Mouse (Mus musculus) splenic B cell, adult 2 months (primary cell): Measurements from ENCODE around the gene Ly6g6e.
"Not testable (repeated sequence)": the region's sequence is repeated elsewhere in the genome, so short reads cannot be mapped to it uniquely, and the experiment has no call there.

Source experiments
- DNase-seq: peaks from one replicate; pipeline ENCODE4 v3.0.0-alpha.2; 2011; ENCODE audit warnings: low read depth, low spot score
- H3K27me3 ChIP-seq: 2 replicates; pipeline ENCODE4 v1.6.1; 2012; ENCODE audit warnings: mild to moderate bottlenecking, low read length, moderate library complexity, mixed read lengths; ENCODE audit not compliant: control insufficient read depth, poor library complexity, insufficient read depth, severe bottlenecking
- H3K36me3 ChIP-seq: 2 replicates; pipeline ENCODE4 v1.6.1; 2012; ENCODE audit warnings: mild to moderate bottlenecking, low read length, moderate library complexity, mixed read lengths; ENCODE audit not compliant: control insufficient read depth, poor library complexity, insufficient read depth, severe bottlenecking

The Ly6g6e gene

DNA sequence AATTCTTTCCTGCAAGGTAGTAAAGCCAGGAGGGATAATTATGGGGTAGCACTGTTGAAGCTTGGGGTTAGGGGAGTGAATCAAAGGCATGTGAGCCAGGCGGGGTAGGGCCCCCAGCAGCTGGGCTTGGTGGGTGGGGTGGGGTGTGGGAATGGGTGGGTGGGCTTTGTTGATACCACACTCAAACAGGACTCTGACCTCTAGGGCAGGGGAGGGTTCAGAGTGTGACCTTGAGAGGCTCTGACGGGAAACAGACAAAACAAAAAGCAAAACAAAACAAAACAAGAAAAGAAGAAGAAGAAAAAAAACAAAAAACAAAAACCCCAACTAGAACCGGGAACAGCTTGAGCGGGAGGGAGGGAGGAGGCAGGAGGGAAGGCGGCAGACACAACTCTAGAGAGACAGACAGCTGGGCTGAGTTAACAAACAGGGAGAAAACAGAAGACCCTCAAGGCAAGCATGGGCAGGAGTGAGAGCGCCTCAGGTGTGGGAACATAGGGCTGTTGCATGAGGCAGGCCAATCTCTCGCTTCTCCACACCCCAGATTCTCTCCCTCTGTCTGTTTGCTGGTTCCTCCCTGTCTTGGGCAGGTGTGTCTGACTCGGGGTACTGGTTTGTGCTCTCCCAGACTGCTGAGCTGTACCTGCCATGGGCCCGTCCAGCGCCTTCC lies at the start of gene Ly6g6e:
Gene Ly6g6e (plus strand): TSS at position 396 of the 670 bp plus-strand sequence.
- Histone ChIP-seq H3K36me3 (no peaks in the 10 kb centered on the region), H3K27me3 (no peaks in the 10 kb centered on the region; the same call in 1 of the 2 replicates)
- no peak for DNase-seq

GRCm38 (mm10) chr17:35027277-35028068 lies 49.2 kb upstream of the Ly6g6e start, which contains the start of gene Sapcd1:
Gene Sapcd1 (minus strand): TSS chr17:35028016.
- H3K27me3 ChIP-seq: no peaks in the 10 kb centered on the region
- DNase-seq: peak; percentile 61
- H3K36me3 ChIP-seq: no peaks in the 10 kb centered on the region

DNA sequence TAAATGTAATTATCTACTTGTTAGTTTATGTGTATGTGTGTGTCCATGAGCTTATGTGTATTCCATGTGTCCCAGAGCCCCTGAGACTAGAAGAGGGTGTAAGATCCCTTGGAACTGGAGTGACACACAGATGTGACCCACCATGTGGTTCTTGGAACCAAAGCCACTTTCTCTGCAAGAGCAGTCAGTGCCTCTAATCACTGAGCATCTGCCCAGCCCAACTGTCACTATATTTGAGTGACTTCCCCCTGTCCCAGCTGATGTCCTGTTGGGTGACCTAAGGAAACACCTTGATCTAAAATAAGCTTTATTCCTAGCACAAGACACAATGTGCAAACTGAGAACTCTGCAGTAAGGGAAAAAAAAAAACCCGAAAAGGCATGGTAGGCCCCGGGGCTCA lies 48.4 kb upstream of the Ly6g6e start:
- no peaks in the 10 kb centered on the region for H3K36me3 ChIP-seq
- no peak for DNase-seq
- H3K27me3 ChIP-seq: no peaks in the 10 kb centered on the region

- peak; percentile 63 for DNase-seq
- Histone ChIP-seq H3K36me3 (no peaks in the 10 kb centered on the region), H3K27me3 (no peaks in the 10 kb centered on the region)
Measured at GRCm38 (mm10) chr17:35029691-35030532, 46.8 kb upstream of the Ly6g6e start.

GRCm38 (mm10) chr17:35031272-35031671 lies 45.4 kb upstream of the Ly6g6e start:
- Histone ChIP-seq H3K36me3 (no peaks in the 10 kb centered on the region), H3K27me3 (no peaks in the 10 kb centered on the region)
- DNase-seq: no peak

DNA sequence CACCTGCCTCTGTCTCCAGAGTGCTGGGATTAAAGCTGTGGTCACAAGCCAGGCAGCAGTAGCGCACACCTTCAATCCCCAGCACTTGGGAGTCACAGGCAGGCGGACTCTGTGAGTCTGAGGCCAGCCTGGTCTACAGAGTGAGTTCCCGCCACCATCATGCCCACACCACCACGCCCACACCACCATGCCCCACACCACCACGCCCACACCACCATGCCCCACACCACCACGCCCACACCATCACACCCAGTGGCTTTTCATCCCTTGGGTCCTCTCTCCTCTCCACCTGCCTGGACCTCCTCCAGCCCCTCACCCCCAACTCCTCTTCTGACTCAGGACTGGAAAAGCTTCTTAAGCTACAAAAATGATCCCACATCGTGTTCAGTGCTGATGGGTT lies 44.8 kb upstream of the Ly6g6e start:
- DNase-seq: no peak
- Histone ChIP-seq H3K36me3 (no peaks in the 10 kb centered on the region), H3K27me3 (no peaks in the 10 kb centered on the region)

DNA sequence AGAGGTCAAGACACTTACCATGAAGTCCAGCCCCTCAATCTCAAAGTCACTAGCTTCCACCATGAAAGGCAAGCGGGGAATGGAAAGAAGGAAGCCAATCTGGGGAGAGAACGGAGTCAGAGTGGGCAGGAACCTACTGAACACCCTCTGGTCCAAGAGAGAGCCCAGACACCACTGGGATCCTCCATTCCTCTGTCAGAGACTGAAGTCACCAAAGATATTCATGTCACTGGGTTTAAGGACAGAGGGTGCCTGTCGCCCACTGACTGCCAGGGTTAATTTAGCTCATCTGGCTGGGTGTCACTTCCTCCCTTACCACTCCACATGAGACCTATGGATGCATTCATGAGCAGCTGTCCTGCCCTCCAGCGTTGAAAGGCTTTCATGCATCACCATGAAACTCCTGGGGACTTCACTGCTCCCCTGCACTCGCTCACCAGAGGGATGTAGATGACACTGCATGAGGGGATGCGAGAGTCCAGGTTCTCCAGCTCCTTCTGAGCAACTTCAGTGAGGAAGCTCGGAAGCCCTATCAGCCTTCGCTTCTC lies 44.3 kb upstream of the Ly6g6e start:
- DNase-seq: peak; percentile 53
- Histone ChIP-seq H3K27me3 (no peaks in the 10 kb centered on the region), H3K36me3 (no peaks in the 10 kb centered on the region)

- not testable (repeated sequence) for DNase-seq, H3K27me3 ChIP-seq, H3K36me3 ChIP-seq
Measured at GRCm38 (mm10) chr17:35033703-35034102, 43.0 kb upstream of the Ly6g6e start.

GRCm38 (mm10) chr17:35034896-35035295 lies 41.8 kb upstream of the Ly6g6e start:
- DNase-seq: no peak
- H3K36me3 ChIP-seq: no peaks in the 10 kb centered on the region

GRCm38 (mm10) chr17:35039121-35039873 lies 37.4 kb upstream of the Ly6g6e start:
- no peak for DNase-seq
- Histone ChIP-seq H3K36me3 (no peaks in the 10 kb centered on the region), H3K27me3 (no peaks in the 10 kb centered on the region)

More at GRCm38 (mm10) chr17:35034896-35035295, 41.8 kb upstream of the Ly6g6e start:
- no peaks in the 10 kb centered on the region for H3K27me3 ChIP-seq

DNA sequence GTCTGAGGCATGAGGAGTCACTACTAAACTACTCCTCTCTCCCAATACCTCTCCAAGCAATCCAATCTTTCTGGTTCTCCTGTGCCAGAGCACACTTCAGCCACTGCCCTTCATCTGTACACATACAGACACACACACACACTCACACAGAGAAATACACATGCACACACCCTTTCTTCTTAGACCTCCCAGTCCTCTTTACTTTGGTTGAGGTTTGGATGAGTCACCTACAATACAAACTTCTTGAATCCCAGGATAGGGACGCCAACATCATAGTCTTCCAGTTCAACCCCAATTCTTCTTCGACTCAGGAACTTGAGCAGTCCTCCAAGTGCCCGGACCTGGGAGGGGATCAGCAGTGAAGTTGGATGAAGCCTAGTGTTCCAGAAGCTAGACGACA lies 32.9 kb upstream of the Ly6g6e start:
- no peaks in the 10 kb centered on the region for H3K27me3 ChIP-seq
- no peaks in the 10 kb centered on the region for H3K36me3 ChIP-seq
- DNase-seq: no peak

DNA sequence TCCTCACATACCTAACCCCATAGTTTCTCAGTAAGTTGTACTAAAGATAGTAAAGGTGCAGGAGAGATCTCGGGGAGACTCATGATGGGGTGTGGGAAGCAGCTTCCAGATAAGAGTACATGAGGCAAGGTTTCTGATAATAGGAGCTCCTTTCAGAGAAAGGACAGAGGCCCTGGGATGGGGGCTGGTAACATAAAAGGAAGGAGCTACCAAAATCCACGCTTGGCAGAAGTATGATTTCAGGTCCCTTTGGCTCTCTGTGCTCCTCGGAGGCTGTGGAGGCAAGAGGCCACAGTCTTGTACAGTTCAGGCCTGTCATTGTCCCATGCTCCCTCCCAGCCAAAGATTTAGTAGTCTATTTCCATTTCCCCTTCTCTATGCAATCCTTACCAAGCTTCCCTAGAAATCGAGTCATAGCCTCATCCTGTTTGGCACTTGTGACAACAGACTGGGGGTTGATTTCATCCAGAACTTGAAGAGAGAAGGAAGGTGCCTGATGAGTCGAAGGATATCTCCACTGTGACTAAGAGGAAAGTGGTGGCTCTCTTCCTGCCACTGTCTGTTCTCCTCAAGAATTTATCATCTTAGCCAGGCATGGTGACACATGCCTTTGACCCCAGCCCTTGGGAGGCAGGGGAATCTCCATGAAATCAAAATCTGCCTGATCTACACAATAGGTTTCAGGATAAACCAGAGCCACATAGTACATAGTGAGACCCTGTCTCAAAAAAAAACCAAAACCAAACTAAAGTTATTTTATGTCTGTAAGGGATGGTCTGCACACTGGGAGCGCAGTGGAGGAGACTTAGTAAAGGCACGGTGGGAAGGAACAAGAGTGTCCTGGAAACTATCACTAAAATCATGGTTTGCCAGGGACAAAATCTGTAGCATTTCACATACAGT lies 31.5 kb upstream of the Ly6g6e start:
- Histone ChIP-seq H3K27me3 (no peaks in the 10 kb centered on the region), H3K36me3 (no peaks in the 10 kb centered on the region)
- no peak for DNase-seq
